Mouse (Mus musculus) embryonic stem cell, embryonic (primary cell): ENCODE data around the gene Mapk8ip1.

Experiments
- CTCF ChIA-PET, 4 experiments: fragments of 300-600 bp in 2 of 4; fragments of 350-600 bp in 2 of 4; sonication (Branson Sonifier 250); formaldehyde crosslinking; loops; one replicate each; lab custom pipeline; 2022; ENCODE audit warnings: inconsistent platforms in 2 of 4; lab: Charles Lee
- POLR2A ChIA-PET, 4 experiments: fragments of 300-600 bp in 2 of 4; fragments of 350-600 bp in 2 of 4; sonication (Branson Sonifier 250); formaldehyde crosslinking; loops; one replicate each; lab custom pipeline; 2022; ENCODE audit warnings: antibody characterized with exemption in 4 of 4, inconsistent platforms in 1 of 4; lab: Charles Lee

The Mapk8ip1 gene

DNA sequence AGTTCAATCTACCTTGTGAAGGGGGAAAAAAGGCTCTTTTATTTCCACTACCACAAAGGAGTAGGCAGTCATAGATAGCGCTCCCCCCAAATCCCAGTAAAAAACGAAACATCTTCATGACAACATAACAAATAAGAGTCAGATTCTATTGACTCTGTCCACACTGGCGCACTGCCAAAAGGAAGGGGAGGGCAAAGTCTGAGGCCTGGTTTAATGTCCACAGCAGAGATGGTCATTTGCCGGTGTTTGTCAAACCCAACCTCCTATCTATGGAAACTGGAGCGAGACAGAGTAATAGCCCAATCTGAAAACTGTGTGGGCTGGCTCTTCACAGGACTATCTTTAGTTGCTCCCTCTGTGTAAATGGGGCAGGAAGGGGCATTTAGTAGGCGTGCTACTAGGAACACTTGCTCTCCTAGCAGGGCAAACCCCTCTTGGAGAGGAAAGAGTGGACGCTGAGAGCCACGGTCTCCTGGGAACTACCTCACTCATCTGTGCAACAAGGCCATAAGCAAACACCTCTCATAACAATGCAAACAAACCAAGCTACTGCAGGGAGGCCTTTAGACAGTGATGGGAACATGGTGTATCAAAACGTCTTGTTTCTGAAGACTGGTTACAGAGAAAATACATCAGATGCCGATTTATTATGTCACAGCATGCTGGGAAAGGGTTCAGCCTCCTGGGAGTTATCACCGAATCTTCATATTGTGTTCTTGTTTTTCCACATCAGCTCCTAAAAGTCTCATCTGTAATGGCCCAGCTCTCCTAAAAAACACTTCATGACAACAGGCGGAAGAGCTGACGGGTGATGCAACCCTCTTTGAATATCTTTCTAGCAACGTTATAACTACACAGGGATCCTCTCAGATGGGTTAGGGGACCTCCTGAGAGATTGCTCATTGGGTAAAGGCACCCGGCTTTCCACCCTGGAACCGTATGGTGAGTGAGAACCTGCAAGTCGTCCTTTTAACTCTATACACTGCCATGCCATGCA is 31.5 kb upstream of the Mapk8ip1 start:
- CTCF ChIA-PET, result interaction anchor here in 3 of 4 experiments (0.6 to 2.0 kb wide), 8 partner anchors 7 to 472 kb away, joined by 3 to 10 read pairs (median 4); no protein-coding TSS in a partner anchor

DNA sequence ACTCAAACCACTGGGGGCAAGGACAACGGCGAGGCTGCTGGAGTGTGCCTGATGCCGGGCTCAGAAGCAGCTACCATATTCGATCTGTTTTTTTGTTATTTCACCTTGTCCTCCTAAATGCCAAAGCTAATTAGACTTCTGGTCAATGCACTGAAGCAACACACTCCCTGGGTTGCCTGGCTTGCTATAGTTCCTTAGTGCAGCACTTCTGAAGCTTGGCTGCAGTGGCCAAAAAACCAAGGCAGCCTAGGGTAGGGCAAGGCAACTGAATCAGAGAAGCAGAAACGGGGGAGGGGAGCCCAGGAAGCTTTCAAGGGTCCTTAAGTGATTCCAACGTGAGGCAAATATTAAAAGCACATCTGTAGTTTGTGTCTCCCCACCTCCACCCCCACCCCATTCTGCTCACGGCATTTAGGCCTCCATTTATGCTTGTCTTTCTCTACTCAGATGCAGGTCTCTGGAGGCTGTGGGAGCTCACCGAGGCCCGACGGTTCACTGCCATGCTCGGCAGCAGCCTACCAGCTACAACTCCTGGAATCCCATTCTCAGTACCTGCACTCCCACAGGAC is 30.6 kb upstream of the Mapk8ip1 start:
- CTCF ChIA-PET, result interaction anchor here in 2 of 4 experiments (0.6 to 2.0 kb wide), 6 partner anchors 8 to 1530 kb away, joined by 3 to 8 read pairs (median 4); no protein-coding TSS in a partner anchor
- POLR2A ChIA-PET, result interaction anchor here in 3 of 4 experiments (0.6 to 15.5 kb wide), 18 partner anchors 8 to 471 kb away, joined by 3 to 178 read pairs (median 3); partner anchors contain the start of genes Large2 (in 2 of the 3), Pex16 (in 2 of the 3), Mapk8ip1 (in 1 of the 3) and Slc35c1 (in 1 of the 3)

More for the DNA sequence above, 31.5 kb upstream of the Mapk8ip1 start:
- POLR2A ChIA-PET, result interaction anchor here (0.6 to 15.5 kb wide), 20 partner anchors 7 to 424 kb away, joined by 3 to 178 read pairs (median 4); partner anchors contain the start of genes Large2 (in 2 of the 4), Pex16 (in 2 of the 4) and Slc35c1 (in 1 of the 4)

GRCm38 (mm10) chr2:92430723-92431541 is 29.9 kb upstream of the Mapk8ip1 start:
- ChIA-PET CTCF (interaction anchor here in 2 of 4 experiments (0.7 to 2.0 kb wide), 5 partner anchors 8 to 875 kb away, joined by 3 to 8 read pairs (median 3); no protein-coding TSS in a partner anchor), POLR2A (interaction anchor here in 3 of 4 experiments (0.6 to 15.5 kb wide), 23 partner anchors 7 to 470 kb away, joined by 3 to 178 read pairs (median 3); partner anchors contain the start of genes Large2 (in 2 of the 3), Pex16 (in 2 of the 3), Mapk8ip1 (in 1 of the 3) and Slc35c1 (in 1 of the 3))

DNA sequence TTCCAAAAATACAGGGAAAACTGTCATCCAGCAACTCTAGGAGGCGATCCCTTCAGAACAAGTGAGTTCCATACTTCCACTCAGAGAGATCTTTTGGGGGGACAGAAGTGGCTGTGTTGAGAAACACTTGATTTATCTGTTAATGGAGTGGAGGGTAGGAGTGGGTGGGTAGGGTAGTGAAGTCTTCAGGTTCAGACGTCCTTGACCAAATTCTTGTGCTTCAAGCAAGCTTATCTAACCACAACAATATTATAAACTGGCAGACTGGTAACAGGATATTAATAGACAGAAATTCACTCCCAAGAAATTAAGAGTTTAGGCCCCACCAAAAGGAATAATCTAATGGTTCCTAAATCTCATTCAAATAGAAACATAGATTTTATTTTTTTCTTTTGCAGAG is 29.0 kb upstream of the Mapk8ip1 start:
- ChIA-PET POLR2A (interaction anchor here in 2 of 4 experiments (0.6 to 15.5 kb wide), 11 partner anchors 7 to 354 kb away, joined by 3 to 178 read pairs (median 3); partner anchors contain the start of genes Large2 (in 2 of the 2), Pex16 (in 2 of the 2) and Mapk8ip1 (in 1 of the 2)), CTCF (interaction anchor here in 1 of 4 experiments (0.7 to 2.0 kb wide), 4 partner anchors 8 to 134 kb away, joined by 3 to 8 read pairs (median 3); no protein-coding TSS in a partner anchor)

- ChIA-PET POLR2A (interaction anchor here in 2 of 4 experiments (1.1 to 15.5 kb wide), 7 partner anchors 10 to 456 kb away, joined by 3 to 178 read pairs (median 5); partner anchors contain the start of genes Large2 (in 2 of the 2) and Pex16 (in 2 of the 2)), CTCF (interaction anchor here in 3 of 4 experiments (0.5 to 1.4 kb wide), 4 partner anchors 10 to 498 kb away, joined by 3 to 4 read pairs (median 3); no protein-coding TSS in a partner anchor)
Observed at GRCm38 (mm10) chr2:92427882-92428281, 26.8 kb upstream of the Mapk8ip1 start.

DNA sequence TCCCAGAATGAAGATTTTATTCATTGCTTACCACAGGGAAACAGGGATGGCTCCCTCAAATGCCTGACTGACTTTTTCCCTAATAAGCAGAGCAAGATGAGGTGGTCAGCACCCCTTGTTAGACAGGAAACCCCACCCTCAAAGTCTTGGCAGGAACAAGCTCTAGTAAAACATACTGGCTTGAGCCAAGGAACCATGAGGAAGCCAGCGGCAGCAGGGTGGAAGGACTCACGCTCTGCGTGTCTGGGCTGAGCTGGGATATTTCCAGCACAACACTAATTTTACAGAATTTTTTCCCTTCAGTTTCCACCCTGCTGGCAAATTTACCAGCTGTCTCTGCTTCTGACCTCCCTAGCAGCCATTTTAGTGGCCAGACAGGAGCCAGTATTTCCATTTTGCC is 25.4 kb upstream of the Mapk8ip1 start:
- ChIA-PET POLR2A (interaction anchor here in 3 of 4 experiments (0.6 to 15.5 kb wide), 9 partner anchors 9 to 418 kb away, joined by 3 to 178 read pairs (median 3); partner anchors contain the start of genes Large2 (in 2 of the 3), Pex16 (in 2 of the 3) and Mapk8ip1 (in 1 of the 3)), CTCF (interaction anchor here in 2 of 4 experiments (0.9 to 1.4 kb wide), 3 partner anchors 9 to 25 kb away, joined by 3 read pairs; partner anchors contain the start of gene Mapk8ip1 (in 1 of the 2))

DNA sequence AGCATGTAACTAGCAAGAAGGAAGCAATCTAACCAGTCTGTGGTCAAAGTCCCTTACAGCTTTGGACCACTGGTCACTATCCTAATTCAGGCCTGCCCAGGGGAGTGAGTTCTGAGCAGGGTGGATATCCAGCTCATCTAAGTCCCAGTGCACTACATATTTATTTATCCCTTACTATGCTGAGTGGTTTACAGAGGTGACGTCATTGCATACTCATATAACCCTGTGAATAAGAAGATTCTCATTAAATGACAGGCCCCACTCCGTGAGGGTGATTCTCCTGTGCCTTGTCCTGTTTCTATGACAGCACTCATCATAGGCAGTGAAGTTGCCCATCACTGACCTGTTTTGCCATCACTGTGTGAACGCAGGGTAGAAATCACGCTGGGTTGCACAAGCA is 24.3 kb upstream of the Mapk8ip1 start:
- CTCF ChIA-PET, result interaction anchor here in 2 of 4 experiments (1.2 to 2.2 kb wide), 7 partner anchors 8 to 441 kb away, joined by 3 to 11 read pairs (median 4); partner anchors contain the start of genes Cry2 (in 1 of the 2), Large2 (in 1 of the 2) and Pex16 (in 1 of the 2)
- POLR2A ChIA-PET, result interaction anchor here in 3 of 4 experiments (0.6 to 15.5 kb wide), 38 partner anchors 7 to 765 kb away, joined by 3 to 178 read pairs (median 4); partner anchors contain the start of genes Cry2 (in 3 of the 3), Large2 (in 3 of the 3), Pex16 (in 3 of the 3) and Mapk8ip1 (in 2 of the 3)

DNA sequence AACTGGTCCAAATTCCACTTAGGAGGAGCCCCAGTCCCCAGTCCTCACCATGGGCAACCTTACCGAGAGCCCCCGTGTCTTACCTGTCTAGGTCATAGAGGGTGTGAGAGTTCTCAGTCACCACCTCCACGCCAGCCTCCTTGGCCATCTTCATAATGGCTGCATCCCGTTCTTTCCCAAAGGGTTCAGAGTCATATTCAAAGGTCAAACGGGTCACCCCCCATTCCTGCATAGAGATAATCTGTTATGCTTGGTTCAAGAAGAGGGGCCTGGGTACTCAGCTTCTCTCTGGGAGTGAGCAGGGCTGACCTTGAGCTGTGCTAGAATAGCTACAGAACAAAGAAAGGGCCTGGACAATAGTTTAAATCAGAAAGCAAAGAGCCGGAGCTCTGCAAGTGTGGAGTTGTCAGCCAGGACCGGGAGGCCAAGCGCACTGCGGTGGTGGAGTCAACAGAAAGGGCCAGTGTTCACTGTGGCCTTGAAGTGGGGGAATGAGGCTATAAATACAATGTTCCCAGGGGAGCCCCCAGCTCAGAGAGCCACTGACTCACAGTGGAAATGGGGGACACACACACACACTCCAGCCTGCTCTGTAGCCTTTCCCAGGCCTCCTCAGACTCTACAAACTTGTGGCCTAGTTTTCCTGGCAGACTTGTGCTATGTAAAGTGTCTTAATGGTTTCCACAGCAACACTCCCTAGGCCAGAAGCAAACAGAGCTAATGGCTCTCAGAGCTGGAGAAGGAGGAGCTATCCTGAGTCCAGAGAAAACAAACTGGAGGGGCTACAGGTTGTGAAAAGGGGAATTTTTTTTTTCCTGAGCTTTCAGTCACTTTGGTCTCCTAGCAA is 23.6 kb upstream of the Mapk8ip1 start:
- ChIA-PET POLR2A (interaction anchor here in 3 of 4 experiments (0.5 to 15.5 kb wide), 55 partner anchors 8 to 766 kb away, joined by 3 to 178 read pairs (median 4); partner anchors contain the start of genes Cry2 (in 3 of the 3), Large2 (in 3 of the 3), Pex16 (in 3 of the 3) and Mapk8ip1 (in 2 of the 3)), CTCF (interaction anchor here in 2 of 4 experiments (0.6 to 2.2 kb wide), 11 partner anchors 8 to 753 kb away, joined by 3 to 11 read pairs (median 3); partner anchors contain the start of genes Chrm4 (in 1 of the 2), Cry2 (in 1 of the 2), Large2 (in 1 of the 2) and Pex16 (in 1 of the 2))

- ChIA-PET CTCF (interaction anchor here in 3 of 4 experiments (0.6 to 2.2 kb wide), 15 partner anchors 9 to 497 kb away, joined by 3 to 11 read pairs (median 3); partner anchors contain the start of genes Chrm4 (in 1 of the 3), Cry2 (in 1 of the 3), Large2 (in 1 of the 3) and Pex16 (in 1 of the 3)), POLR2A (interaction anchor here (0.6 to 15.5 kb wide), 38 partner anchors 8 to 767 kb away, joined by 3 to 178 read pairs (median 4); partner anchors contain the start of genes Large2 (in 3 of the 4), Pex16 (in 3 of the 4), Cry2 (in 2 of the 4) and Creb3l1 (in 1 of the 4))
Observed at GRCm38 (mm10) chr2:92423702-92424461, 22.8 kb upstream of the Mapk8ip1 start.

GRCm38 (mm10) chr2:92423156-92423555 is 22.1 kb upstream of the Mapk8ip1 start:
- ChIA-PET CTCF (interaction anchor here in 2 of 4 experiments (0.6 to 2.0 kb wide), 10 partner anchors 8 to 972 kb away, joined by 3 to 8 read pairs (median 3); no protein-coding TSS in a partner anchor), POLR2A (interaction anchor here in 3 of 4 experiments (1.0 to 15.5 kb wide), 17 partner anchors 9 to 464 kb away, joined by 3 to 178 read pairs (median 10); partner anchors contain the start of genes Large2 (in 3 of the 3), Pex16 (in 3 of the 3), Cry2 (in 2 of the 3) and Creb3l1 (in 1 of the 3))

- POLR2A ChIA-PET, result interaction anchor here in 3 of 4 experiments (0.6 to 15.5 kb wide), 20 partner anchors 8 to 398 kb away, joined by 3 to 178 read pairs (median 5); partner anchors contain the start of genes Cry2 (in 2 of the 3), Large2 (in 2 of the 3), Pex16 (in 2 of the 3) and Creb3l1 (in 1 of the 3)
- CTCF ChIA-PET, result interaction anchor here in 3 of 4 experiments (0.6 to 2.0 kb wide), 16 partner anchors 9 to 972 kb away, joined by 3 to 8 read pairs (median 4); partner anchors contain the start of genes Large2 (in 1 of the 3), Mdk (in 1 of the 3) and Pex16 (in 1 of the 3)
Observed at GRCm38 (mm10) chr2:92422388-92423135, 21.5 kb upstream of the Mapk8ip1 start.

DNA sequence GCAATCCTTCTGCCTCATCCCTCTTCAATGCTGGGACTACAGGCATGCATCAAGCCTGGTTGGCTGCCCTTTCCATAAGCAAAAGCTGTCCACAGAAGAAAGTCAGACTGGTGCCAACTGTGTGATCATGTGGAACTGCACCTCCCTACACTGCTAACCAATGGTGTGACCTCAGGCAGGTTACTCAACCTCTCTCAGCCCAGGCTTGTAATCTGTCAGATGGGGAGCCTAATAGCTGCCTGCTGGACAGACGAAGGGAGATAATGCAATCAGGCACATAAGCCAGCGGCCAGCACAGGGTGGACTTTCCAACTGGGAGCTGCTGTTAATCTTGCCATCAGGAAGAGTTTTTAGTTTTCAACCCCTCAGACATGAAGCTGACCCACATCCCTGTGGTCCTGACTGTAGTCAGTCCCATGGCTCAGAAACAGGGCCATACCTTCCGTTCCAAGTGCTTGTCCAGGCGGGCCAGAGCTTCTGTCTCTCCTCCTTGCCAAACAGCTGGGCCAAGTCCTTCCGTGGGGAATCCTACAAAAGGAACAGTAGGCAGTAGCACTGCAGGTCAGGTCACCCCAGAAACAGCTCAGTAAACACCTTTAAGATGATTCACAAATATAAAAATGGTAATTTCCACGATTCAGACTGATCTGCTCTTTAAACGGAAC is 20.8 kb upstream of the Mapk8ip1 start:
- ChIA-PET POLR2A (interaction anchor here in 3 of 4 experiments (0.6 to 15.5 kb wide), 18 partner anchors 9 to 238 kb away, joined by 3 to 178 read pairs (median 5); partner anchors contain the start of genes Cry2 (in 2 of the 3), Large2 (in 1 of the 3), Pex16 (in 1 of the 3) and Slc35c1 (in 1 of the 3)), CTCF (interaction anchor here in 2 of 4 experiments (0.6 to 2.0 kb wide), 10 partner anchors 9 to 909 kb away, joined by 3 to 8 read pairs (median 4); partner anchors contain the start of genes Large2 (in 1 of the 2), Mdk (in 1 of the 2) and Pex16 (in 1 of the 2))
